Mouse (Mus musculus): ENCODE measurements around the gene Sec11a.

DNA sequence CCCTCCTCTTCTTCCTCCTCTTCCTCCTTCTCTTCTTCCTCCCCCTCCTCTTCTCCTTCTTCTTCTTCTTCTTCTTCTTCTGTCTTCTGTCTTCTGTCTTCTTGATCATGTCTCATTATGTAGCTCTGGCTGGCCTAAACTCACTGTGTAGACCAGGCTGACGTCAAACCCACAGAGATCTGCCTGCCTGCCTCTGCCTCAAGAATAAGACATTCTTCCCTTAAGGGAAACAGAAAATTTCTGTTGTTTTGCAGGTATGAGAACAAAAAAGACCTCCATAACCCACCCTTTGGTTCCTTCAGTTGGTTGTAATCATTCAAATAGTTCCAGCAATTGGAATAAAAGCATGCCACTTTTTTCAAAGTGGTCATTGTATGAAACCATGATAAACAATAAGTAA lies 83.4 kb downstream of the Sec11a start:
- TF ChIP-seq CTCF (IDR thresholded peaks at IDR 0.05; ENCODE audit: control insufficient read depth, insufficient read depth, insufficient read length) = no peak
- TF ChIP-seq USF1 (IDR thresholded peaks at IDR 0.05; ENCODE audit: low read depth) = no peak
- no peak for TF ChIP-seq MAX (IDR thresholded peaks at IDR 0.05)
- TF ChIP-seq MYOD1 (IDR thresholded peaks at IDR 0.05; ENCODE audit: control insufficient read depth, insufficient read length, low read depth) = no peak

Measured in C2C12 (cell line).